Mouse (Mus musculus): ENCODE data around the gene Ptgis.
A peak's percentile ranks its signal among the peaks of the same experiment; 100 is the strongest.

- TF ChIP-seq CTCF (IDR thresholded peaks at IDR 0.05; ENCODE audit: control insufficient read depth, insufficient read depth, insufficient read length): no peak
- TF ChIP-seq USF1 (IDR thresholded peaks at IDR 0.05; ENCODE audit: low read depth): no peak
- TF ChIP-seq MYOG (IDR thresholded peaks at IDR 0.05; ENCODE audit: control insufficient read depth, extremely low read depth, insufficient read length): no peak
- peak; percentile 21 for TF ChIP-seq MYOD1 (IDR thresholded peaks at IDR 0.05; ENCODE audit: control insufficient read depth, insufficient read length, low read depth)
Measured at GRCm38 (mm10) chr2:167263040-167263810, 22.8 kb upstream of the Ptgis start.
